Mouse (Mus musculus) neutrophil, adult 5-6 weeks (primary cell): ENCODE results near the gene Lepr. TPM values are rescaled to one million over a fixed set of nuclear protein-coding genes. Genes with fewer than 3 reads are reported as not detected.
"Not testable (repeated sequence)": the region's sequence is repeated elsewhere in the genome, so short reads cannot be mapped to it uniquely, and the experiment has no call there.

Experiments
- ATAC-seq: fragments of 151-379, 151-347 bp; 2 replicates; pipeline ENCODE4 v1.8.0; 2017; ENCODE audit warnings: mild to moderate bottlenecking, moderate TSS enrichment; ENCODE audit not compliant: insufficient number of reproducible peaks, poor library complexity, low FRiP score, severe bottlenecking; ENCODE audit errors: extremely low read depth
- total RNA-seq: library from RNA; stranded (forward); fragments of 200-1000 nt; gene quantifications from 2 replicates; pipeline ENCODE4 v1.2.3, GENCODE M21; 2017

Lepr gene
- total RNA-seq, 1 experiment from 2014 or later = not detected

GRCm38 (mm10) chr4:101711100-101711499 lies 6.1 kb upstream of the Lepr start:
- no peak for ATAC-seq

- ATAC-seq = no peak
Measured at GRCm38 (mm10) chr4:101712563-101712962, 4.6 kb upstream of the Lepr start.

- ATAC-seq = no peak
Measured at GRCm38 (mm10) chr4:101715302-101715701, 1.9 kb upstream of the Lepr start.

- no peak for ATAC-seq
Measured at GRCm38 (mm10) chr4:101715805-101716204, 1.4 kb upstream of the Lepr start.

- ATAC-seq = no peak
Measured at GRCm38 (mm10) chr4:101718991-101719580, 1.9 kb downstream of the Lepr start.

GRCm38 (mm10) chr4:101721705-101722104 lies 4.5 kb downstream of the Lepr start:
- no peak for ATAC-seq

GRCm38 (mm10) chr4:101741973-101742372 lies 24.8 kb downstream of the Lepr start:
- no peak for ATAC-seq

GRCm38 (mm10) chr4:101745534-101745933 lies 28.3 kb downstream of the Lepr start:
- no peak for ATAC-seq

- ATAC-seq = no peak
Measured at GRCm38 (mm10) chr4:101760490-101760889, 43.3 kb downstream of the Lepr start.

- not testable (repeated sequence) for ATAC-seq
Measured at GRCm38 (mm10) chr4:101843923-101844322, 126.7 kb downstream of the Lepr start, which contains the start of gene B020004J07Rik. TSS of gene B020004J07Rik (minus strand) at chr4:101844023.

GRCm38 (mm10) chr4:101850908-101851307 lies 133.7 kb downstream of the Lepr start:
- no peak for ATAC-seq

GRCm38 (mm10) chr4:101860873-101861272 lies 143.7 kb downstream of the Lepr start:
- ATAC-seq = no peak

GRCm38 (mm10) chr4:101862289-101862688 lies 145.1 kb downstream of the Lepr start:
- ATAC-seq = no peak

Other genes with a start within 250 kb of the Lepr start
- gene Dnajc6, start 220.8 kb upstream of the Lepr start, total RNA-seq = not detected in 2 replicates
- 39.5 and 43.5 TPM in 2 replicates for gene Leprot, start 69.7 kb upstream of the Lepr start, total RNA-seq
- gene B020004J07Rik, start 126.6 kb downstream of the Lepr start, total RNA-seq = not detected in 2 replicates
- gene C130073F10Rik, start 176.4 kb downstream of the Lepr start, total RNA-seq = not detected in 2 replicates
- not detected in 2 replicates for gene Gm12800, start 191.7 kb downstream of the Lepr start, total RNA-seq
- gene Gm12794, start 223.0 kb downstream of the Lepr start, total RNA-seq = not detected in 2 replicates